Mouse (Mus musculus) T-helper 17 cell (primary cell): Measurements from ENCODE around the gene Rad51ap2.

Experiments
- in situ Hi-C, 2 experiments: fragments of 300-600 bp; cut with MboI, MseI; formaldehyde crosslinking; loops; 1 replicate in 1 of 2; 2 replicates in 1 of 2; pipeline ENCODE4 v1.15.1; 2025; ENCODE audit warnings: high pct_unique_total_duplicates in 2 of 2

The Rad51ap2 gene

GRCm38 (mm10) chr12:11455549-11456194 is at the start of gene Rad51ap2:
Rad51ap2 (plus strand) TSS chr12:11456079.
- in situ Hi-C loops, result no loop called here

GRCm38 (mm10) chr12:11407679-11408078 is 48.2 kb upstream of the Rad51ap2 start:
- in situ Hi-C loops, result no loop called here

GRCm38 (mm10) chr12:11418112-11418511 is 37.8 kb upstream of the Rad51ap2 start:
- in situ Hi-C loops, result no loop called here

- in situ Hi-C loops, result no loop called here
These were observed 28.5 kb upstream of the Rad51ap2 start for GRCm38 (mm10) chr12:11427396-11427795.

GRCm38 (mm10) chr12:11433126-11433525 is 22.8 kb upstream of the Rad51ap2 start:
- in situ Hi-C loops, result loop anchor here in 1 of 2 experiments (5.0 kb wide), 1 partner anchor 766 kb away; no protein-coding TSS in a partner anchor

- in situ Hi-C loops, result loop anchor here in 1 of 2 experiments (5.0 kb wide), 1 partner anchor 766 kb away; no protein-coding TSS in a partner anchor
These were observed 22.2 kb upstream of the Rad51ap2 start for GRCm38 (mm10) chr12:11433716-11434115.

- in situ Hi-C loops, result loop anchor here in 1 of 2 experiments (5.0 kb wide), 1 partner anchor 767 kb away; no protein-coding TSS in a partner anchor
These were observed 21.4 kb upstream of the Rad51ap2 start for GRCm38 (mm10) chr12:11434446-11434845.

GRCm38 (mm10) chr12:11435246-11436022 is 20.4 kb upstream of the Rad51ap2 start:
- in situ Hi-C loops, result no loop called here

GRCm38 (mm10) chr12:11436023-11436350 is 19.9 kb upstream of the Rad51ap2 start:
- in situ Hi-C loops, result no loop called here

GRCm38 (mm10) chr12:11436497-11437265 is 19.2 kb upstream of the Rad51ap2 start, which contains the start of gene Vsnl1:
Vsnl1 (minus strand) TSS chr12:11436613.
- in situ Hi-C loops, result no loop called here

GRCm38 (mm10) chr12:11437266-11437906 is 18.5 kb upstream of the Rad51ap2 start:
- in situ Hi-C loops, result no loop called here

- in situ Hi-C loops, result no loop called here
These were observed 17.9 kb upstream of the Rad51ap2 start for GRCm38 (mm10) chr12:11437907-11438447.

GRCm38 (mm10) chr12:11454146-11454545 is 1.7 kb upstream of the Rad51ap2 start:
- in situ Hi-C loops, result no loop called here

- in situ Hi-C loops, result no loop called here
These were observed 334 bp downstream of the Rad51ap2 start for GRCm38 (mm10) chr12:11456213-11456612.

- in situ Hi-C loops, result no loop called here
These were observed 753 bp downstream of the Rad51ap2 start for GRCm38 (mm10) chr12:11456632-11457031.
